Mouse (Mus musculus): ENCODE measurements around the gene Enox1. TPM values are rescaled to one million over a fixed set of nuclear protein-coding genes. Genes with fewer than 3 reads are reported as not detected.
A peak's percentile ranks its signal among the peaks of the same experiment; 100 is the strongest.

Enox1 gene
- polyA plus RNA-seq, 1 experiment from 2014 or later, result 19.4 TPM

GRCm38 (mm10) chr14:77256943-77257342 lies 100.4 kb downstream of the Enox1 start:
- Histone ChIP-seq H3K27me3 (no peaks in the 10 kb centered on the region), H3K4me1 (0 out of 2 replicates have a peak, but pooled peaks cover 3% of the 10 kb centered on the region), H3K4me2 (no peak overlapping the region), H3K4me3 (no peak overlapping the region), H3K36me3 (no peaks in the 10 kb centered on the region), H3K9me3 (no peaks in the 10 kb centered on the region), H3K9ac (no peak overlapping the region), H3K27ac (no peak overlapping the region)
- ATAC-seq (ENCODE audit: insufficient number of reproducible peaks, low FRiP score, low TSS enrichment, low read depth), result no peak
- WGBS, result 59% methylated on average over 2 of the region's 2 CpGs

- no peaks in the 10 kb centered on the region for H3K9me3 ChIP-seq
- 67% methylated on average over 1 of the region's 1 CpGs for WGBS
- H3K9ac ChIP-seq, result no peak overlapping the region
- 0 out of 2 replicates have a peak, but pooled peaks cover 3% of the 10 kb centered on the region for H3K4me1 ChIP-seq
- no peak overlapping the region for H3K4me3 ChIP-seq
- no peaks in the 10 kb centered on the region for H3K27me3 ChIP-seq
- H3K4me2 ChIP-seq, result no peak overlapping the region
- no peak overlapping the region for H3K27ac ChIP-seq
- no peaks in the 10 kb centered on the region for H3K36me3 ChIP-seq
- no peak for ATAC-seq (ENCODE audit: insufficient number of reproducible peaks, low FRiP score, low TSS enrichment, low read depth)
Observed at GRCm38 (mm10) chr14:77257461-77257860, 100.9 kb downstream of the Enox1 start.

GRCm38 (mm10) chr14:77258186-77258585 lies 101.6 kb downstream of the Enox1 start:
- no peak overlapping the region for H3K4me2 ChIP-seq
- no peak overlapping the region for H3K4me3 ChIP-seq
- H3K27ac ChIP-seq, result no peak overlapping the region
- H3K9me3 ChIP-seq, result no peaks in the 10 kb centered on the region
- H3K27me3 ChIP-seq, result no peaks in the 10 kb centered on the region
- H3K36me3 ChIP-seq, result no peaks in the 10 kb centered on the region
- WGBS, result 64% methylated on average over 4 of the region's 4 CpGs
- H3K4me1 ChIP-seq, result 0 out of 2 replicates have a peak, but pooled peaks cover 3% of the 10 kb centered on the region
- ATAC-seq (ENCODE audit: insufficient number of reproducible peaks, low FRiP score, low TSS enrichment, low read depth), result no peak
- no peak overlapping the region for H3K9ac ChIP-seq

GRCm38 (mm10) chr14:77259686-77260085 lies 103.1 kb downstream of the Enox1 start:
- Histone ChIP-seq H3K36me3 (no peaks in the 10 kb centered on the region), H3K4me2 (no peak overlapping the region), H3K27me3 (no peaks in the 10 kb centered on the region), H3K4me3 (no peak overlapping the region), H3K9me3 (no peaks in the 10 kb centered on the region), H3K4me1 (peaks cover 6% of the 10 kb centered on the region; the same call in 1 of the 2 replicates), H3K27ac (no peak overlapping the region), H3K9ac (no peak overlapping the region)
- ATAC-seq (ENCODE audit: insufficient number of reproducible peaks, low FRiP score, low TSS enrichment, low read depth), result no peak
- WGBS, result 79% methylated on average over 5 of the region's 5 CpGs

- 59% methylated on average over 4 of the region's 4 CpGs for WGBS
- no peak overlapping the region for H3K4me2 ChIP-seq
- no peak for ATAC-seq (ENCODE audit: insufficient number of reproducible peaks, low FRiP score, low TSS enrichment, low read depth)
- H3K27ac ChIP-seq, result no peak overlapping the region
- H3K9ac ChIP-seq, result no peak overlapping the region
- H3K4me1 ChIP-seq, result peaks cover 6% of the 10 kb centered on the region; the same call in 1 of the 2 replicates
- H3K4me3 ChIP-seq, result no peak overlapping the region
- no peaks in the 10 kb centered on the region for H3K27me3 ChIP-seq
- H3K9me3 ChIP-seq, result no peaks in the 10 kb centered on the region
- H3K36me3 ChIP-seq, result no peaks in the 10 kb centered on the region
Observed at GRCm38 (mm10) chr14:77260107-77260506, 103.5 kb downstream of the Enox1 start.

GRCm38 (mm10) chr14:77266805-77267771 lies 110.5 kb downstream of the Enox1 start:
- no peak for ATAC-seq (ENCODE audit: insufficient number of reproducible peaks, low FRiP score, low TSS enrichment, low read depth)
- H3K27ac ChIP-seq, result no peak overlapping the region
- no peaks in the 10 kb centered on the region for H3K36me3 ChIP-seq
- H3K9ac ChIP-seq, result no peak overlapping the region
- no peaks in the 10 kb centered on the region for H3K9me3 ChIP-seq
- no peak overlapping the region for H3K4me3 ChIP-seq
- H3K4me1 ChIP-seq, result peaks cover 3% of the 10 kb centered on the region; the same call in 1 of the 2 replicates
- WGBS, result 68% methylated on average over 17 of the region's 17 CpGs
- no peaks in the 10 kb centered on the region for H3K27me3 ChIP-seq
- no peak overlapping the region for H3K4me2 ChIP-seq

GRCm38 (mm10) chr14:77272248-77272930 lies 115.8 kb downstream of the Enox1 start:
- Histone ChIP-seq H3K4me2 (peak overlapping the region; percentile 30), H3K27me3 (no peaks in the 10 kb centered on the region), H3K4me3 (no peak overlapping the region), H3K9ac (no peak overlapping the region), H3K36me3 (no peaks in the 10 kb centered on the region), H3K4me1 (peaks cover 7% of the 10 kb centered on the region; the same call in 1 of the 2 replicates), H3K27ac (peak overlapping the region; percentile 57), H3K9me3 (no peaks in the 10 kb centered on the region)
- WGBS, result 42% methylated on average over 12 of the region's 12 CpGs
- ATAC-seq (ENCODE audit: insufficient number of reproducible peaks, low FRiP score, low TSS enrichment, low read depth), result no peak

GRCm38 (mm10) chr14:77272931-77273446 lies 116.4 kb downstream of the Enox1 start:
- H3K9ac ChIP-seq, result no peak overlapping the region
- no peaks in the 10 kb centered on the region for H3K27me3 ChIP-seq
- H3K4me3 ChIP-seq, result no peak overlapping the region
- H3K4me1 ChIP-seq, result peaks cover 7% of the 10 kb centered on the region; the same call in 1 of the 2 replicates
- ATAC-seq (ENCODE audit: insufficient number of reproducible peaks, low FRiP score, low TSS enrichment, low read depth), result no peak
- H3K36me3 ChIP-seq, result no peaks in the 10 kb centered on the region
- peak overlapping the region; percentile 57 for H3K27ac ChIP-seq
- H3K9me3 ChIP-seq, result no peaks in the 10 kb centered on the region
- 33% methylated on average over 13 of the region's 13 CpGs for WGBS
- H3K4me2 ChIP-seq, result peak overlapping the region; percentile 30

- peaks cover 7% of the 10 kb centered on the region; the same call in 1 of the 2 replicates for H3K4me1 ChIP-seq
- 67% methylated on average over 6 of the region's 6 CpGs for WGBS
- no peaks in the 10 kb centered on the region for H3K9me3 ChIP-seq
- H3K4me3 ChIP-seq, result no peak overlapping the region
- no peaks in the 10 kb centered on the region for H3K36me3 ChIP-seq
- no peak overlapping the region for H3K27ac ChIP-seq
- ATAC-seq (ENCODE audit: insufficient number of reproducible peaks, low FRiP score, low TSS enrichment, low read depth), result no peak
- no peak overlapping the region for H3K4me2 ChIP-seq
- H3K27me3 ChIP-seq, result no peaks in the 10 kb centered on the region
- H3K9ac ChIP-seq, result no peak overlapping the region
Observed at GRCm38 (mm10) chr14:77273721-77274120, 117.2 kb downstream of the Enox1 start.

- no peak overlapping the region for H3K9ac ChIP-seq
- no peak overlapping the region for H3K4me2 ChIP-seq
- H3K27ac ChIP-seq, result no peak overlapping the region
- no peaks in the 10 kb centered on the region for H3K36me3 ChIP-seq
- H3K4me3 ChIP-seq, result no peak overlapping the region
- no peaks in the 10 kb centered on the region for H3K9me3 ChIP-seq
- ATAC-seq (ENCODE audit: insufficient number of reproducible peaks, low FRiP score, low TSS enrichment, low read depth), result no peak
- WGBS, result 93% methylated on average over 6 of the region's 6 CpGs
- H3K4me1 ChIP-seq, result peaks cover 7% of the 10 kb centered on the region; the same call in 1 of the 2 replicates
- no peaks in the 10 kb centered on the region for H3K27me3 ChIP-seq
Observed at GRCm38 (mm10) chr14:77275607-77276006, 119.0 kb downstream of the Enox1 start.

- no peaks in the 10 kb centered on the region for H3K27me3 ChIP-seq
- H3K9ac ChIP-seq, result no peak overlapping the region
- H3K4me1 ChIP-seq, result no peaks in the 10 kb centered on the region
- no peaks in the 10 kb centered on the region for H3K9me3 ChIP-seq
- no peaks in the 10 kb centered on the region for H3K36me3 ChIP-seq
- no peak overlapping the region for H3K4me3 ChIP-seq
- 64% methylated on average over 4 of the region's 4 CpGs for WGBS
- no peak overlapping the region for H3K27ac ChIP-seq
- ATAC-seq (ENCODE audit: insufficient number of reproducible peaks, low FRiP score, low TSS enrichment, low read depth), result no peak
- no peak overlapping the region for H3K4me2 ChIP-seq
Observed at GRCm38 (mm10) chr14:77279143-77279542, 122.6 kb downstream of the Enox1 start.

Measured in limb, embryonic 15.5 days (tissue).